Mouse (Mus musculus) T-helper 2 cell (primary cell): ENCODE data around the gene Ptprcap.
"Not testable (repeated sequence)": the region's sequence is repeated elsewhere in the genome, so short reads cannot be mapped to it uniquely, and the experiment has no call there.

Experiments used
- in situ Hi-C: fragments of 300-600 bp; cut with MboI, MseI; formaldehyde crosslinking; loops from one replicate; pipeline ENCODE4 v1.15.1; 2025; ENCODE audit warnings: high pct_unique_total_duplicates

The Ptprcap gene

GRCm38 (mm10) chr19:4153232-4153654 is at the start of gene Ptprcap:
Ptprcap (plus strand) TSS chr19:4153604.
- in situ Hi-C loops: no loop called here

DNA sequence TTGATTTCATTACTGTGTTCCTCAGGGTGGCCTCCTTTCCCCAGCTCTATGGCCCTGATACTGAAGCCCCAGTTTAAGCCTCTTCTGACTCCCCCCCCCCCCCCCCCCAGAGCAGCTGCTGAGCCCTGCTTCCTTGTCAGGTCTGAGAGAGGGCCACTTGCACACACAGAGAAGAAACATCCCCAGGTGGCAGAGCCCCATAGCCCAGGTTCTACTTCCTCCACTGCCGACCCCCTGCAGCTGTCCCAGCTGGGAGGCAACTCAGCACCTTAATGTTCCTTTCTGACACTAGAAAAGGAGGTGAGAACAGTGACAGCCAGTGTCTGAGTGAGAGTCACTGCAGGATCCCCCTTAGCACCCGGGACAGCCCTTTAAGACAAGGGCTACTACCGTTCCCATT is 49.6 kb upstream of the Ptprcap start:
- in situ Hi-C loops: no loop called here

GRCm38 (mm10) chr19:4104675-4105194 is 48.7 kb upstream of the Ptprcap start:
- in situ Hi-C loops: no loop called here

GRCm38 (mm10) chr19:4106654-4107053 is 46.8 kb upstream of the Ptprcap start:
- in situ Hi-C loops: no loop called here

DNA sequence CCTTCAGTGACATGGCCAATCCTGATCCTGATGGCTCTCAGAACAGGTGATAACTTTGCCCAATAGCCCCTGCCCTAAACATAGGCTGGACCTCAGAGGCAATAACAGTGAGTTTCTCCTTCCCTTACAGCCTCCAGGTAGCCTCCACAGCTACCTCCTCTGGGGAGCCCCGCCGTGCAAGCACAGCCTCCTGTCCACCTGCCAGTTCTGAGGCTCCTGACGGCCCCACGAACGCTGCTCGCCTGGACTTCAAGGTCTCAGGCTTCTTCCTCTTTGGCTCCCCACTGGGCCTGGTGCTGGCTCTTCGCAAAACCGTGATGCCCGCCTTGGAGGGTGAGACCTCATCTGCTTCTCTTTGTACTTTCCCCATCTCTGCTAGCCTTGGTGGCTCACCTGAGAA is 44.9 kb upstream of the Ptprcap start:
- in situ Hi-C loops: no loop called here

GRCm38 (mm10) chr19:4112063-4112960 is 41.1 kb upstream of the Ptprcap start:
- in situ Hi-C loops: loop anchor here (5.0 kb wide), 1 partner anchor 50 kb away; the partner anchor contains the start of gene Rps6kb2

GRCm38 (mm10) chr19:4113186-4113805 is 40.1 kb upstream of the Ptprcap start:
- in situ Hi-C loops: loop anchor here (5.0 kb wide), 1 partner anchor 49 kb away; the partner anchor contains the start of gene Rps6kb2

- in situ Hi-C loops: loop anchor here (5.0 kb wide), 1 partner anchor 48 kb away; the partner anchor contains the start of gene Rps6kb2
Measured at GRCm38 (mm10) chr19:4113806-4114230, 39.6 kb upstream of the Ptprcap start.

DNA sequence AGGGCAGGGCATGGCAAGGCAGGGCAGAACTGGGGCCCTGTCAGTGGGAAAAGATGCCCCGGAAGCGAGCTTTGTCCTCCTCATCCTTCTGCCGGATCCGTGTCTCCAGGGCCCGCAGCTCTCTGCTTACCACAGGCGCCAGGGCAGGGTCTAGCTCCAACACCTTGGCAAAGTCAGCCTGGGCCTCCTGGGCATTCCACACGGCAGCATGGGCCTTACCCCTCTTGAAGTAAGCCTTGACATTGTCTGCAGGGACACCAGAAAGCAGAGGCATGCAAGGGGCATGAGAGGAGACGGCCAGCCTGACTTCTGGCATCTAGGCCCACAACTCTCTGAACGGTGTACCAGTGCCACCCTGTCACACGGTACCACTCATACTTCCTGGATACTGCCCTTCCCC is 38.9 kb upstream of the Ptprcap start:
- in situ Hi-C loops: loop anchor here (5.0 kb wide), 1 partner anchor 48 kb away; the partner anchor contains the start of gene Rps6kb2

- in situ Hi-C loops: no loop called here
Measured at GRCm38 (mm10) chr19:4115144-4115543, 38.3 kb upstream of the Ptprcap start.

GRCm38 (mm10) chr19:4115816-4116215 is 37.6 kb upstream of the Ptprcap start:
- in situ Hi-C loops: no loop called here

DNA sequence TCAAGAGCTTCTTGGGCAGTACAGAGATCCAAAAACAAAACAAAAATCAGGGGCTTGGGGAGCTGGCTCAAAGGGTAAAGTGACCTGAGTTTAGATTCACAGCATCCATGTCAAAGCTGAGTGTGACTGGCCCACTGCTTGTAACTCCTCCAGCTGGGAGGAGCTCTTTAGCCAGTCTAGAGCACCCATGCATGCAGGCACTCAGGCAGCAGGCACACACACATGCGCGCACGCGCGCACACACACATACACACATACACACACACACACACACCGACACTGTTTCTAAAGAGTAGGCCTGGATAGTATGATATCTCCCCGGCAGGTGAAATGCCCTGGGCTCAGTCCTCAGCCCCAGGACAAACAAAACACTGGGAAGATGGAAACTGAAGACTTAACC is 36.4 kb upstream of the Ptprcap start:
- in situ Hi-C loops: no loop called here

DNA sequence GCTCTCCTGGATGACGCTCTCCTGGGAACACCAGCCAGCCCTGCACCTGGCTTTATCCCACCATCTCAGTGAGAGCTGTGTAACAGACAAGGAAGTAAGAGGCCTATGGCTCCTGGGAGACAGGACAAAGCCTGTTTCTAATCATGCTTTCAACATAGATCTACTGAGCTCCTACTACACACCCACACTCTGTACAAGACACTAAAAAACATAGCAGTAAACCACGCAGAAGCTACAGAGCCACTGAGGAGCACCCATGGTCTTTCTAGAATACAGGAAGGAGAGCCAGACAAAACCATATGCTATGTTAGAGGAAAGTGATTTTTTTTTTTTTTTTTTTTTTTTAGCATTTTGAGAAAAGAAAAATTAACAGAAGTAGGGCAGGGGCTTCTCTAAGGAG is 35.1 kb upstream of the Ptprcap start:
- in situ Hi-C loops: no loop called here

DNA sequence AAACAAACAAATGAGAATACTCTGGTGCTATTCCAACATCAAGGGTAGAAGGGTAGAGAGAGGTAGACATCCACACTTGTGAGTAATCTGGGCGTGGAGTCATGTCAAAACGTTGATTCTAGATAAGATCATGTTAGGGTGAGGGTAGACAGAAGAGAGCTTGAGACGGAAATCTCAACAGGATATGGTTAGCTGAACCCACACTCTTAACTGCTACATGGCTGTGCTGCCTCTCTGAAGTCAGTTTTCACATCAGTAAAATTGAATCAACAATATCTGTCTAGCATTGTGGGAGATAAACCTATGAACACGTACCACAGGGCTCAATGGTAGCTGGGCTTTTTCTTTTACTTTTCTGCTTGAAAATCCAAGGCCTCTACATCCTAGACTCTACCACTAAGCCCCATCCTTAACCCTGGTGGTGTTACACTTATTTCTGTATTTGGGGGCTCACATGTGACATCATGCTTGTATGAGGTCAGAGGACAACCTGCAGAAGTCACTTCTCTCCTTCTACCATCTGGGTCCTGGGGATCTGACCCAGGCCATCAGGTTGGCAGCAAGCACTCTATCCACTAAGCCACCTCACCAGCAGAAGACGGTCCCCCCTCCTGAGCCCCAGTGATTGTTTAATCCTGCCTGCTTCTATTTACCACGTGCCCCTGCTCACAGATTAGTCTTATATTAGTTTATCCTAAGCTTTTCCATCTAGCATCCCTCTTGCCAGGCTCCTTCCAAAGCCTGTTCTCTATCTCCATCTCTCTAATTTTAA is 33.5 kb upstream of the Ptprcap start:
- in situ Hi-C loops: no loop called here

DNA sequence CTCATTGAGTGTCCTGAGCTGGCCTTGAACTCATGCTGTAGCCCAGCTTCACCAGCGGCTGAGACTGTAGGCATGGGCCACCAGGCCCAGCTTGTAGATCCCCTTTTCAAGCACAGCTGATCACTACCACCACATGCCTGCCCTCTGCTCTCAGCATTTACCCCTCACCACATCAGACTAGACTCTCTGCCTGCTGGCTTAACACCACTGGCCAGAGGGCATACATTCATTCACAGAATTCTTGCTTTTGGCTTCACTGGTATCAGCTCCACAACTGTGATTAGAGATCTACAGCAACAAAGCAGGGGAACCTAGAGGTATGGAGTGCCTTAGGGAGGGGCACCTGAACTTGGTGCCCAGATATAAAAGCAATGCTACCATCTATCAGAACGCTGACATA is 32.9 kb upstream of the Ptprcap start:
- in situ Hi-C loops: no loop called here

DNA sequence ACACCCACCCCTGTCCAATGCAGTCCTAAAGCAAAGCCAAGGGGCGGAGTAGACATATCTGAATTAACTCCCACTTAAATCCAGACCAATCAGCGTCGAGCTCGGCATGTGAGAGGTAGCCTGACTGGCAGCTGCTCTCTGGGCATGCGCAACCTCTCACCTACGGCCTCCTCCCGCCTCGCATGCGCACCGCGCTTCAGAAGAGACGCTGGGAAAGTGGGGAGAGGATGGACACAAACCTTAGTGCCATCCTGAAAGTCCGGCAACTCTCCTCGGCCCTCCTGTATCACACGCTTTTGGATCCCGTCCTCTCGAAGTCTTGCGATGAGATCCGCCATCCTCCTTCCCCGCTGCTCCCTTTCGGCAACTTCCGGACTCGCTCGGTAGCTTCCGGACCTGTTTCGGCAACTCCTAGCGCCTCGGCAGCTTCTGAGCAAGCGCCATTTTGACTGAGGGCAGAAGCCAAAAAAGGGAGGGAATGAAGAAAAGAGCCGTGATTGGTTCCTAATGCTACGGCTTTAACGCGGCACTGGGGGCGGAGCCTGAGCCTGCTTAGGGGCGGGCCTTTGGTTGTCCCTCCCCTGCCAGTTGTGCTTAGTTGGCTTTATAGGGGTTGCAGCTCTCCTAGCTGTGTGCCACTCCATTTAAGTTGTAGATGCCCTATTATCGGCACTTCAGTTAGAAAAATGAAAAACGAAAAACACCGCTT is 32.2 kb upstream of the Ptprcap start:
- in situ Hi-C loops: no loop called here

DNA sequence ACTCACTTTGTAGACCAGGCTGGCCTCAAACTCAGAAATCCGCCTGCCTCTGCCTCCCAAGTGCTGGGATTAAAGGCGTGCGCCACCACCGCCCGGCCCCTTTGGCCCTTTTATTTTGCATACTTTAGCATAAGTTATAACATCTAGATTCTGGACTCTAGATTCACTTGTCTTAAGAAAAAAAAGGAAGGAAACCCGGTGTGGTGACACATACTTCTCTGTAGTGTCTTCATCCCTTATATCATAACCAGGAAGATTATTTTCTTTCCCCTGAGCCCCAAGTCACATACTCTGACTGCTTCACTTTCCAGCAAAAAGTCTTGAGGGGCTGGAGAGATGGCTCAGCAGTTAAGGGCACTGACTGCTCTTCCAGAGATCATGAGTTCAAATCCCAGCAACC is 31.5 kb upstream of the Ptprcap start:
- in situ Hi-C loops: not testable (repeated sequence)

DNA sequence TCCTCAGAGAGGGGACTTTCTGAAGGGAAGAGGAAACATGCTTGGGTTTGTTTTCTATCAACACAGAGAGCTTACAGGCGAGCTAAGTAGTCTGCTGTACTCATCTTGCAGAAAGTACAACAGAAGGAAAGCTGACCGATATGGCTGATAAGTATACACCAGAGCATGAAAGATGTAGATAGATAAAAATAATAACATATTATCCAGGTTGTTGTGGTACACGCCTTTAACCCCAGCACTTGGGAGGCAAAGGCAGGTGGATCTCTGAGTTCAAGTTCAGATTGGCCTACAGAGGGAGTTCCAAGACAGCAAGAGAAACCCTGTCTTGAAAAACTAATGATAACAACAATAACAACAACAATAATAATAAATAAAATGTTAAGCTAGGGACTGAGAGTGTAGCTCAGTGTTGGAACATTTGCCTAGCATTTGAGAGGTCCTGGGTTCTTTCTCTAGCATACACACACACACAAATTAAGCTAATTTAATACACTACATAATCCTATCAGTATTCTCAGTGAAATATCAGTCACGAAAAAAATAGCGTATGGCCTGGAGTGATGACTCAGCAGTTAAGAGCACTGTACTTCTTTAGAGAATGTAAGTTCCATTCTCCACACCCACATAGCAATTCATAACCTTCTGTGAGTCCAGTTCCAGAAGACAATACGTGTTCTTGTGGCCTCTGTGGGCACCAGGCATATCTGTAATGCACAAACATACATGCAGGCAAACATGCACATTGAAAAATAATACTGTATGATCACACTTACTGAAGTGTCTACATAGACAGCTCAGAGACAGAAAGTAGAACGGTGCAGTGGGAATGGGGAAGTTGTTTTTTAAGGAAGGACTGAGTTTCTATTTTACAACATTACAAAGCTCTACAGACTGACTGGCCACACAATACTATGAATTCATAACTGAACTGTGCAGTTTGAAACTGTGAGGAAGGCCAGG is 30.7 kb upstream of the Ptprcap start:
- in situ Hi-C loops: no loop called here

DNA sequence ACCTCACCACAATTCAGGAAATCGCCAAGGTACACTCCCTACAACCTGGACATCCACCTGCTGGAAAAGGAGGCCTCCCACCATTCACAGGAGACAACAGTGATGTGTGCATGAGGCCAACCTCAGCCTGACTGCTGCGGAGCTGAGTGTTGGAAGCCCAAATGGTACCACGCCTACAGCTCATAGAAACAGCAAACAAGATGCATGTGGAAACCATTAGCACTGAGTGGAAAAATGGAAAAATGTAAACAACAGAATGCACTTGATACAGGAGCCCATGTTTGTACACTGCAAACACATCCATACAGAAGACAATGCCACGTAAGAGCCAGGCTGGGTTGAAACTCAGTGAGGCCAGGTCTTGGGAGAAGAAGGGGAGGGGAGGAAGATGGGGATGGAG is 29.0 kb upstream of the Ptprcap start:
- in situ Hi-C loops: no loop called here

GRCm38 (mm10) chr19:4125268-4125667 is 28.1 kb upstream of the Ptprcap start:
- in situ Hi-C loops: not testable (repeated sequence)
